Mouse (Mus musculus) CH12F3 (cell line): ENCODE data around the gene Large2.
"Not testable (repeated sequence)": the region's sequence is repeated elsewhere in the genome, so short reads cannot be mapped to it uniquely, and the experiment has no call there.

Source experiments
- in situ Hi-C: fragments of 300-500 bp; cut with MboI; formaldehyde crosslinking; loops from 2 replicates; pipeline ENCODE4 v1.14.3; 2020; ENCODE audit warnings: low sequenced_read_pairs

Gene Large2

GRCm38 (mm10) chr2:92374514-92374913 is at the start of gene Large2, which contains the start of gene Pex16:
Gene Large2, minus strand, starts transcription at chr2:92374869.
Gene Pex16, plus strand, starts transcription at chr2:92374676.
- in situ Hi-C loops: no loop called here

DNA sequence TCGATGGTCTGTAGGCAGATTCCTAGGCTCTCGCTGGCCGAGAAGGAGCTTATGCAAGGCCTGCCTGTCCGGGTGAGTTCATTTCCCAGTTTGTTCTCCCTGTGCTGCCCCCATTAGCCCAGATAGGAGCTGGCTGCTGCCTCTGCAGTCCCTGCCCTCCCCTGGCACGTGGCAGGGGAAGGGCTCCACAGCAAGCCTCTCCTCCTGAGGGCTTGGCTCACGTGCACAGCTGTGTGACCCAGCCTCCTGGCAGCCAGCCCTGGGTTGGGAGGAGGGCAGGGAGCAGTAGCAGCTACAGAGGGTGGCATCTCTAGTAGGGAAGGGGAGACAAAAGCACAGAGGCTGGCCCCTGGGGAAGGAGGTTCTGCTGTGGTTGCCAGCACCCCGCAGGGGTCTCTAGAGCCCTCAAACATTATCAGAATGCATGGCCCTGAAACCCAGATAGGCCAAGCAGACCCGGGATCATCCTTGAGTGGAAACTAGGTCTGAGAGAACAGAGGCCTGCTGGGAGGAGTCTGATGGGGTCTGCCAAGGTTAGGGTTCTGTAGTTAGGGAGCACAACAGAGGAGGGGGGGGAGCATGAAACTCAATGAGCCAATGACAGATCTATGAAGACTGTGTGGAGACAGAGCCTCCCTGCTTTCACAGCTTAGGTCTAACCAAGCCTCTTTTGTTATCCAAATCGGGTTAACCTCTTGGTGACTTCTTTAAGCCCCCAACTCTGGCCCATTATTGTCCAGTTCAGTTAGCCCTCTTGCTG is 49.2 kb upstream of the Large2 start:
- in situ Hi-C loops: no loop called here

GRCm38 (mm10) chr2:92423156-92423555 is 48.5 kb upstream of the Large2 start:
- in situ Hi-C loops: no loop called here

DNA sequence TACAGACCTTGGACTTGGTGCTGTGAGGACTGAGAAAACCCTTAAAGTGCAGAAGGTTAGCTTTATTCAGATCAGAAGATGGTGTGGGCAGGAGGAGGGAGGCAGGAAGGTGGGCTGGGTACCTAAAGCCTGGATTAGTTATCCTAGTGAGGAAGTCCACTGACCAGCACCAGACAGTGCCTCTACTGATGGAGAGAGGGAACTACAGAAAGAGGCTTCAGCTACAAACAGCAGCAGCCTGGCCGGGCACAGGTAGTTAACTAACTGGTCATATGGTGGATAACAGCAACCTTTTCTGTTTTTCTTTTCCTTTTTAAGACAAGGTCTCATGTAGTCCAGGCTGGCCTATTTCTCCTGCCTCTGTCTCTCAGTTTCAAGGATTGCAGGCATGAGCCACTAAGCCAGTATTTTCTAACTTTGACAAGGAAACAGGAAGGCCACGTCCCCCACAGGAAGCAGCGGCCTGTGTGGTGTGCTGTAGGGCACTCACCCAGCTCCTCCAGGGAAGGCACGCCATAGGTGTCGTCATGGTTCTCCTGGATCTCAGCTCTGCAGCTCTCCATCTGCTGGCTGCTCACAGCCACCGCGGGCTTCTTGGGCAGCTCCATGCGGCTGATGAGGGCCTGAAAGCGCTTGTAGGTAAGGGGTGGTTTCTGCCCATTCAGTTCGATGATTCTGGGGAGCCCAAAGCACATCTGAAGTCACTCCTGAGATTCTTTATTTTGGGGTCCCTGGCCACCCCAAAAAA is 47.9 kb upstream of the Large2 start:
- in situ Hi-C loops: no loop called here

DNA sequence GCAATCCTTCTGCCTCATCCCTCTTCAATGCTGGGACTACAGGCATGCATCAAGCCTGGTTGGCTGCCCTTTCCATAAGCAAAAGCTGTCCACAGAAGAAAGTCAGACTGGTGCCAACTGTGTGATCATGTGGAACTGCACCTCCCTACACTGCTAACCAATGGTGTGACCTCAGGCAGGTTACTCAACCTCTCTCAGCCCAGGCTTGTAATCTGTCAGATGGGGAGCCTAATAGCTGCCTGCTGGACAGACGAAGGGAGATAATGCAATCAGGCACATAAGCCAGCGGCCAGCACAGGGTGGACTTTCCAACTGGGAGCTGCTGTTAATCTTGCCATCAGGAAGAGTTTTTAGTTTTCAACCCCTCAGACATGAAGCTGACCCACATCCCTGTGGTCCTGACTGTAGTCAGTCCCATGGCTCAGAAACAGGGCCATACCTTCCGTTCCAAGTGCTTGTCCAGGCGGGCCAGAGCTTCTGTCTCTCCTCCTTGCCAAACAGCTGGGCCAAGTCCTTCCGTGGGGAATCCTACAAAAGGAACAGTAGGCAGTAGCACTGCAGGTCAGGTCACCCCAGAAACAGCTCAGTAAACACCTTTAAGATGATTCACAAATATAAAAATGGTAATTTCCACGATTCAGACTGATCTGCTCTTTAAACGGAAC is 47.2 kb upstream of the Large2 start:
- in situ Hi-C loops: no loop called here

DNA sequence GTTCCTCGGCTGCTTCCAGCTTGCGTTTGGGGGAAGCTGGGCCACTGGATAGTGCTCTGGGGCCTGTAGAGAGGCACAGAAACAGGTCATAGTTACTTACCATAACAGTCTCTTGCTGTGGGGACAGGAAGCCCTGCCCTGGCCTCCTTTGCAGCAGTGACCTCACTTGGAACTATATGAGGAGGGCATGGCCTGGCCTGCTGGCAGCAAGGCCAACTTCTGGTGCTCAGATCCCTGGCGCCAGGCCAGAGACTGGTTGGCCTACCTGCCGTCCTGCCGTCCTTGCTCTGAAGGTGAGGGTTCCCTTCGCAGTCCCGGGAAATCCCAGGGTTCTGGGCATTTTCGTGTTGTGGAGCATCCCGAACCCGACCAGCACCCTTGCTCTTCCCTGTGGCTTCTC is 37.0 kb upstream of the Large2 start:
- in situ Hi-C loops: no loop called here

- in situ Hi-C loops: no loop called here
These were observed 33.8 kb upstream of the Large2 start for GRCm38 (mm10) chr2:92408309-92409045.

DNA sequence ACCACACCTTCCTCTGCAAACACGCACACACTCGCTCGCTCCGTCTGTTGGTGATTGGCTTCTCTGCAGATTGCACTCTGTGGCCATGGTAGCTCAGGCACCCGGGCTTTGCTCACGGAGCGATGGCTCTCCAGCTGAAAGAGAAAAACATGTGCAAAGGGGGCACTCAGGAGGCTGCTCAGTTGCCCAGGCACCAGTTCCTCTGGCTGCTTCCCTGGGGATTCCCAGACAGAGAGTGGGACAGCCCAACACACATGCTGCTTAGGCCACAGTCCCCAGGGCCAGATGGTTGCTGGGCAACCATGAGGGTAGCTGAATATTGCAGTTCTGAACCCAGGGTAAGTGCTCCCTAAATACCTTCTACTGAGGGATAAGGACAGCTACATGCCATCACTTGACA is 31.0 kb upstream of the Large2 start:
- in situ Hi-C loops: no loop called here

GRCm38 (mm10) chr2:92404737-92405136 is 30.1 kb upstream of the Large2 start:
- in situ Hi-C loops: no loop called here

DNA sequence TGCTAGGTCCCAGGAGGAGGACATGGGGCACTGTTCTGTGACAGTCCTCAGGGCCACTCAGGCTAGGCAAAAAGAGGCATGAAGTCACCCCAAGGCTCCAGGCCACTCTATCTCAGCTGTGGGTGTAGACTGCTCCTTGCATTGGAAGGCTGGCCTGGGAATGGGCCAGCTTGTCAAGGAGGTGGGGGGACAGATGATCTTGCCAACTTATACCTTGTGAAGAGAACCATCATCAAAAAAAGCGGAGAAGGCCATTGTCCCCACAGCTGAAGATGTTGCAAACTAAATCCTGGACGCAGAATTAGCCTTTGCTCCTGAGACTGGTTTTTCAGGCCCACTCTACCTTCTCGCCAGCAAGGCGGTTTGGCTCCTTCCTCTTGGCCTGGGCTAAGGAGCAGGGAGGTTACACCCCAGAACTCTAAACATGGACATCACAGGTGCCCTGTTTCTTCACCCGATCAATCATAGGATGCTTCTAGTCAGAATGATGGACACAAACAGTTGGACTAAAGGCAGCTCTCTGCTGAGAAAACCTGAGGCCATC is 29.2 kb upstream of the Large2 start:
- in situ Hi-C loops: no loop called here

- in situ Hi-C loops: no loop called here
These were observed 28.1 kb upstream of the Large2 start for GRCm38 (mm10) chr2:92402591-92403326.

DNA sequence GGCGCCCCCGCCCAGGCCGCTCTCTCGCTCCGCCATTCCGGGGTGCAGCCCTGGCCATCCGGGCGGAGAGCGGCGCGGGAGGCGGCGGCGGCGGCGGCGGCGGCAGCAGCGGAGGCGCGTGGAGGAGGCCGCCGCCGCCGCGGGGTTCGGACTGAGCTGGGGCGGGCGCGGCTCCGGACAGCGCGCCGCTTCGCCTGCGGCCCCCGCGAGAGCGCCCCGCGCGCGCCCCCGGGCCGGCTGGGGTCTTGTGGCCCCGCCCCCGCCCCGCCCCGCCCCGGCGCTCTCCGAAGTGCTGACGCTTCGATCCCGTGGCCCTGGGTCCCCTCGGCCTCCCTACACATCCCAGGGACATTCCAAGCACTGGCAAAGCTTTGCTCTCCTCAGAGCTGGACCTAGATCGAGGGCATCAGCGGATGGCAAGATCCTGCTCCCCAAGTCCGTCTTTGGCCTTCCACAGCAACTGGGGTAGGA is 26.5 kb upstream of the Large2 start, which contains the start of gene Mapk8ip1:
Mapk8ip1 (minus strand) TSS at position 173 of the 471 bp plus-strand sequence.
- in situ Hi-C loops: no loop called here

- in situ Hi-C loops: no loop called here
These were observed 26.0 kb upstream of the Large2 start for GRCm38 (mm10) chr2:92400682-92401081.

- in situ Hi-C loops: not testable (repeated sequence)
These were observed 25.2 kb upstream of the Large2 start for GRCm38 (mm10) chr2:92399877-92400276.

DNA sequence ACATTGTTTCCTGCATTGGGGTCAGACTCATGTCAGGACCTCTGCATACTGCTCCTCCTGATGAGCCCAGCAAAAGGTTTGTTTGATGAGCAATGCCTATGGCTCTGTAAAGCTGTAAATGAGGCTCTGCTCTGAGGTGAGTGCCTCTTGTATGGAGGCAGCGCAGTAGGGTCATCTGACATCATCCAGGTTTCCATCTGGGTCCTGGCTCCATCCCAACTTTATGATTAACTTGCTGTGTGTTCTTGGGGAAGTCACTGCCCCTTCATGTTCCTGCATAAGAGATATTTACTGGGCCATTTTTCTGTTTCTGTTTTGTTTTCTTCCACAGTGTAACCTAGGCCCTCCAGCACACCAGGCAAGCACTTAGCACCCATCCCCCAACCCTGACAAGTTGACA is 22.8 kb upstream of the Large2 start:
- in situ Hi-C loops: no loop called here

DNA sequence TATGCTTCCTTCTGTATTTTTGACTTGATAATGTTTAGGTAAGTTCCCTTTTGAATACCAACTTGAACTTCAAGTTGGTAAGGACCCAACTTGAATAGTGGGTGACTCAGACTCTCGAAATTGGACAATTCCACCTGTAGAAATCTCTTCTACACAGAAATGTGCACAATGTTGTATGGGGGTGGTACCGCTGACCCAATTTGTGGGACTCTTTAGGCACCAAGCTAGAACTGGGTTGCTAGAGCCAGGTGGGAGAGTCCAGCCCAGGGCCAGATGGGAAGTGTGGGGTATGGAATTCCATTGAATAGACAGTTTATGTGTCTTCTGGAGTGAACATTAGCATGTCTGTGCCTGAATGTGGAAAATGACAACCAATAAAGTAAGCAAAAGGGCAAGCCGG is 20.9 kb upstream of the Large2 start:
- in situ Hi-C loops: no loop called here

GRCm38 (mm10) chr2:92392318-92393264 is 17.9 kb upstream of the Large2 start:
- in situ Hi-C loops: no loop called here

- in situ Hi-C loops: no loop called here
These were observed 17.1 kb upstream of the Large2 start for GRCm38 (mm10) chr2:92391703-92392317.
